Mouse (Mus musculus) c-Kit-positive CD71-positive TER-119-positive erythroid progenitor cells, embryonic 14.5 days (primary cell): ENCODE measurements around the gene Hist1h4h.

Experiments
- DNase-seq: peaks from one replicate; pipeline ENCODE4 v3.0.0-alpha.2; 2013; ENCODE audit warnings: low spot score

The Hist1h4h gene

GRCm38 (mm10) chr13:23510127-23510526 is 20.7 kb upstream of the Hist1h4h start:
- DNase-seq: no peak

GRCm38 (mm10) chr13:23513517-23513916 is 17.3 kb upstream of the Hist1h4h start:
- no peak for DNase-seq

GRCm38 (mm10) chr13:23515281-23515680 is 15.6 kb upstream of the Hist1h4h start:
- DNase-seq: no peak

- DNase-seq: no peak
Measured at GRCm38 (mm10) chr13:23515826-23516620, 14.8 kb upstream of the Hist1h4h start.

- peak; percentile 86 for DNase-seq
Measured at GRCm38 (mm10) chr13:23516822-23517602, 13.8 kb upstream of the Hist1h4h start.

- peak; percentile 90 for DNase-seq
Measured at GRCm38 (mm10) chr13:23517603-23518294, 13.1 kb upstream of the Hist1h4h start.

GRCm38 (mm10) chr13:23518295-23518603 is 12.6 kb upstream of the Hist1h4h start:
- DNase-seq: no peak

GRCm38 (mm10) chr13:23518885-23519284 is 12.0 kb upstream of the Hist1h4h start:
- DNase-seq: peak; percentile 90

GRCm38 (mm10) chr13:23519416-23519815 is 11.4 kb upstream of the Hist1h4h start:
- peak; percentile 84 for DNase-seq

- DNase-seq: peak; percentile 84
Measured at GRCm38 (mm10) chr13:23521703-23522102, 9.1 kb upstream of the Hist1h4h start.

- no peak for DNase-seq
Measured at GRCm38 (mm10) chr13:23523976-23524375, 6.9 kb upstream of the Hist1h4h start.

GRCm38 (mm10) chr13:23524654-23525053 is 6.2 kb upstream of the Hist1h4h start:
- DNase-seq: peak; percentile 87

- no peak for DNase-seq
Measured at GRCm38 (mm10) chr13:23525901-23526300, 4.9 kb upstream of the Hist1h4h start.

- DNase-seq: peak; percentile 92
Measured at GRCm38 (mm10) chr13:23526312-23526711, 4.5 kb upstream of the Hist1h4h start.

GRCm38 (mm10) chr13:23529005-23529404 is 1.8 kb upstream of the Hist1h4h start:
- no peak for DNase-seq

- no peak for DNase-seq
Measured at GRCm38 (mm10) chr13:23529480-23530165, 1.2 kb upstream of the Hist1h4h start.

GRCm38 (mm10) chr13:23530181-23530900 is 509 bp upstream of the Hist1h4h start:
- peak; percentile 77 for DNase-seq

- DNase-seq: no peak
Measured at GRCm38 (mm10) chr13:23532262-23533075, 1.6 kb downstream of the Hist1h4h start.

- peak; percentile 94 for DNase-seq
Measured at GRCm38 (mm10) chr13:23533560-23534367, 2.9 kb downstream of the Hist1h4h start, which contains the start of gene Hist1h2af. Hist1h2af (plus strand) TSS chr13:23533906.
